Mouse (Mus musculus): Measurements from ENCODE around the gene St13. TPM values are rescaled to one million over a fixed set of nuclear protein-coding genes. Genes with fewer than 3 reads are reported as not detected.

Gene St13
- polyA plus RNA-seq, 1 experiment from 2014 or later, result 189 TPM

DNA sequence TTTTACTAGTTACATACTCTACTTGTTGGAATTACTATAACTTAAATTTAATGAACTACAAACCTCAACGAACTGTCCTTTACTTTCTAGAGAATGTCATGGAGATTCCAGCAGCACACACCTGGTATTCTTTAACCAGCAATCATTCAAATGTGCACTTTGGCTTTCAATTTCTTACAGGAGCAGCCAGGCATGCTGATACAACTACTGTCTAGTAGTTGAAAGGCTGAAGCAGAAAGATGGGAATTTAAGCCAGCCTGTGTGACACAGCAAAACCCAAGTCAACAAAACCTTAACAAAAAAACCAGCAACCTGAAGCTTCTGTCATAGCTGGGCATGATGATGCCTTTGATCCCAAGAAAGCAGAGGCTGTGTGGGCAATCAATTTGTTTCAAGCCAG, 37.4 kb downstream of the St13 start:
- no peak overlapping the region for H3K27ac ChIP-seq
- H3K9me3 ChIP-seq, result no peaks in the 10 kb centered on the region
- no peak for ATAC-seq (ENCODE audit: low FRiP score, low read depth)
- H3K4me2 ChIP-seq (replicated peaks), result no peak overlapping the region
- peaks cover 45% of the 10 kb centered on the region for H3K36me3 ChIP-seq
- no peak overlapping the region for H3K4me3 ChIP-seq
- WGBS, result 61% methylated on average over 1 of the region's 1 CpGs
- H3K9ac ChIP-seq, result no peak overlapping the region
- no peaks in the 10 kb centered on the region for H3K27me3 ChIP-seq
- H3K4me1 ChIP-seq, result peaks cover 26% of the 10 kb centered on the region

DNA sequence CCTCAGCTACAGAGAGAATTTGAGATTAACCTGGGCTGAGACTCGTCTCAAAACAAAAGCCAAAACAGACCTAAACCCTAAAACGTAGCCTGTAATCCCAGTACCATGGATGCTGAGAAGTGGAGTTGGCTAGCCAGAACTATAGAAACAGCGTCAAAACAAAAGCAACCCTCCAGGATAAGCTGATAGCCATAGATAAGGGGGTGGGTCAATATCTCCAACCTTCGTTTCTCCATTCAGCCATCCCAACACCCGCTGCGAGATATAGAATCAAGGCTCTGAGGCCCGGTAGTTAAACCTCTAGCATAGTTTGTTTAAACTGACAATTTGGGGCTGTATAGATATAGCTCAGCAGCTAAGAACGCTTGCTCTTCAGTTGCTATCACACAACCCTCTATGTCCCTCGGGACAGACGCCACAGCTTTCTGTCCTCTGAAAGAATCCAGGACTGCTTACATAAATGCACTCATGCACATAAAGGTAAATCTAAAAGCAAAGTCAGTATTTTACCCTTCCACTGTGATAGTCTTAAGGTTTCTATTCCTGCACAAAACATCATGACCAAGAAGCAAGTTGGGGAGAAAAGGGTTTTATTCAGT, 38.4 kb downstream of the St13 start:
- Histone ChIP-seq H3K4me2 (replicated peaks) (peak overlapping the region; percentile 79), H3K9ac (peak overlapping the region; percentile 40; the same call in 1 of the 2 replicates), H3K27ac (peak overlapping the region; percentile 77), H3K27me3 (no peaks in the 10 kb centered on the region), H3K4me3 (peak overlapping the region; percentile 78; the same call in 1 of the 2 replicates), H3K36me3 (peaks cover 35% of the 10 kb centered on the region), H3K4me1 (peaks cover 32% of the 10 kb centered on the region), H3K9me3 (no peaks in the 10 kb centered on the region)
- ATAC-seq (ENCODE audit: low FRiP score, low read depth), result no peak
- 29% methylated on average over 10 of the region's 10 CpGs for WGBS

DNA sequence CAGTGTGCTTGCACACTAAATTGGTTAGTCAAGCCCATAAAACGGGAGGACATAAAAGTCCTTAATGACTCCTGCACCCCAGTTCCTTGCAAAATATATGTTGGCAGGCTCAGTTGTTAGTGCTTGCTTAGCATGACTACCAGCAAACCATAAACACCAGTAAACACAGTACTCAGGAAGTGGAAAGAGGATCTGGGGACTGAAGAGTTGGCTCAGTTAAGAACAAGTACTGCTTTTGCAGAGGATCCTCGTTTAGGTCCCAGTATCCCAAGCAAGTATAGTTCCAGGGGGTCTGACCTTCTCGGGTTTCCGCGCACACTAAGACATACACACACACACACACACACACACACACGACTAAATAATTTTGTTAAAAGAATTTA, 38.9 kb downstream of the St13 start:
- Histone ChIP-seq H3K27ac (peak overlapping the region; percentile 77; the same call in 1 of the 2 replicates), H3K36me3 (peaks cover 30% of the 10 kb centered on the region), H3K27me3 (no peaks in the 10 kb centered on the region), H3K9me3 (no peaks in the 10 kb centered on the region), H3K4me1 (peaks cover 32% of the 10 kb centered on the region), H3K9ac (peak overlapping the region; percentile 40; the same call in 1 of the 2 replicates), H3K4me2 (replicated peaks) (peak overlapping the region; percentile 79), H3K4me3 (peak overlapping the region; percentile 78)
- WGBS, result 31% methylated on average over 6 of the region's 6 CpGs
- ATAC-seq (ENCODE audit: low FRiP score, low read depth), result peak; percentile 74

DNA sequence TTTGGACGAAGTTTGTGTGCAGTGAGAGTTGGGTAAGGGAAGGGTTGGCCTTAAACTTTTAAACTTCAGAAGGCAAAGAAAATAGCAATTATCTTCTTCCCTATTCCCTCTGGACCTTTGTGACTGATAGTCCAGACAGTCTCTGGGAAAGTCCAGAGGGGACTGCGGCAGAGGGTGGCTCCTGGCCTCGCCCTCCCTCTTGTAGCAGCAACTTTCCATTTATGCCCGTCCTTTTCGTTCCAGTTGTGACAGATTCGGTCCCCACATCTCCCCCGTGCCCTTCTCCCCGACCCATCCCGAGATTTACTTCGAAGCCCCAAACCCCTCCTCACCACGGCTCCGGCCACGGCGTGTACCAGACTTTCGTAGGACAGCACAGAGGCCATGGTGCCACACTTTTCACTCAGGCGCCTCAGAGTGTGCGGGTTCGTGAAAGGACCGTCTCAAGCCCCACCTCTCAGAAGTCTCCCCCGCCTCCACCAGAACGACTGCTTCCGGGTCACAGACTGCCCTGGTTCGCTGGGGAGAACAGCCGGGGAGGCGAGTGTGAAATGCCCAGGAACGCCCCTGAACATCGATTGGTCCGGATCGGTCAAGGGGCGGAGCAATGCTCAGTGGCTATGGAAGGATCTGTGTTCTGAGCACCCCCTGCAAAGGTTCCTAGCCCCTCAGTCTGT, 39.4 kb downstream of the St13 start, which contains the start of gene Slc25a17:
TSS of gene Slc25a17 (minus strand) at position 468 of the 677 bp plus-strand sequence.
- under 1% methylated on average over 30 of the region's 30 CpGs for WGBS
- peak within 1 kb of the TSS; percentile 78 for H3K4me3 ChIP-seq
- peaks cover 25% of the 10 kb centered on the region for H3K36me3 ChIP-seq
- H3K27me3 ChIP-seq, result no peaks in the 10 kb centered on the region
- H3K4me2 ChIP-seq (replicated peaks), result peak within 1 kb of the TSS; percentile 79
- no peaks in the 10 kb centered on the region for H3K9me3 ChIP-seq
- peak within 1 kb of the TSS; percentile 82 for H3K9ac ChIP-seq
- H3K27ac ChIP-seq, result peak within 1 kb of the TSS; percentile 77
- peak; percentile 99 for ATAC-seq (ENCODE audit: low FRiP score, low read depth)
- H3K4me1 ChIP-seq, result peaks cover 32% of the 10 kb centered on the region

DNA sequence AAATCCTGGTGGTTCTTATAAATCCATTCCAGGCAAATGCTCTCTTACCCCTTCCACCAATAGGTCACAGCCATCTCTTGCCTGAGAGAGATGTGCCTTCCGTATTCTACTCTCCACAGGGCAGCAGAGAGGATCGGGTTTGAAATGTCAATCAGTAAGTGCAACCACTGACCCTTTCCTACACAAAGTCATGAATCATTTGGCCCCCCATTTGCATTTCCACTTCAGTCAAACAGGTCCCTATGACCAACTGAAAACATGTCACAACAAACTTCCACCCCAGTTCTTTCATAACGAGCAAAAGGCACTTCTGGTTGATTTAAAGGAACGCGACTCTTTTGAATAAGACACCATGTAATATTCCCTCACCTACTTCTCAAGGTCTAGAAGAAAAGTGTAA, 40.5 kb downstream of the St13 start:
- peaks cover 15% of the 10 kb centered on the region for H3K36me3 ChIP-seq
- peak overlapping the region; percentile 2 for H3K4me3 ChIP-seq
- H3K4me2 ChIP-seq (replicated peaks), result peak overlapping the region; percentile 79
- H3K27ac ChIP-seq, result no peak overlapping the region
- H3K27me3 ChIP-seq, result no peaks in the 10 kb centered on the region
- H3K4me1 ChIP-seq, result peaks cover 32% of the 10 kb centered on the region
- no peak for ATAC-seq (ENCODE audit: low FRiP score, low read depth)
- WGBS, result 89% methylated on average over 5 of the region's 5 CpGs
- no peaks in the 10 kb centered on the region for H3K9me3 ChIP-seq
- H3K9ac ChIP-seq, result no peak overlapping the region

DNA sequence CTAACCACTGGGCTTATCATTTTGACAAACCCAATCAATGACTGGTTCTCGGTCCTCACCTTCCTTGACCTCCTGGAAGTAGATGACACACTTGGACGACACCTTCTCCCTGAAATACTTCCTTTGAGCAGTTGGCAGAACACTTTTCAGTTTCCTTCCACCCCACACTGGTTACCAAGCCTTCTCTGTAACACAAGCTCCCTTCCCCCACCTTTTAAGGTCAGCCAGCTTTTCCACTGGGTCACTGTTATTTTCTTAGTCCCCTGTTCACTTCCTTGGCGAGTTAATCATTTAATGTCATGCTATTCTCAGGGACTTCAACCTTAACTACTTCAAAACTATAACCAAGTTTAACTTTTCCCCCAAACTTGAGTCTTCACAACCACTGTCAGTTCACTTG, 40.9 kb downstream of the St13 start:
- whole genome bisulfite sequencing, result 84% methylated on average over 3 of the region's 3 CpGs
- peaks cover 32% of the 10 kb centered on the region for H3K4me1 ChIP-seq
- no peak overlapping the region for H3K4me3 ChIP-seq
- peaks cover 14% of the 10 kb centered on the region for H3K36me3 ChIP-seq
- H3K27me3 ChIP-seq, result no peaks in the 10 kb centered on the region
- no peak overlapping the region for H3K27ac ChIP-seq
- H3K9ac ChIP-seq, result no peak overlapping the region
- no peak for ATAC-seq (ENCODE audit: low FRiP score, low read depth)
- no peaks in the 10 kb centered on the region for H3K9me3 ChIP-seq
- H3K4me2 ChIP-seq (replicated peaks), result 0 out of 2 replicates have a peak overlapping the region, but pooled peaks have one; percentile 79

DNA sequence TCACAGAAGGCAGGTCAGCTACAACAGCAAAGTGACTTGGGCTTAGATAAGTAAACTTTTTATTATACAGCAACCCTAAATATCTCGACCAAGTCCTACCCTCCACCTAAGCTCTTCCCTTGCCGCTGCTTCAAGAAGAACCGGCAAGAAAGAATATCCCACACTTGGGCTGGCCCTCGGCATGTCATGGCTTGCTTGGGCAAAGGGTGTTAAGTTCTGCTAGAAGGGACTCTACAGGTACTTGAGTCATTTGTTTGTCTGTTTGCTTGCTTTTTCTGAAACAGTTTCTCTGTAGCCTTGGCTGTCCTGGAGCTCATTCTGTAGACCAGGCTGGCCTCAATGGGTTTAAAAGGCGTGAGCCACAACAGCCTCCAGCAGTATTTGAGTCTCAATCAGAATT, 42.9 kb downstream of the St13 start:
- Histone ChIP-seq H3K4me2 (replicated peaks) (0 out of 2 replicates have a peak overlapping the region, but pooled peaks have one; percentile 4), H3K9me3 (no peaks in the 10 kb centered on the region), H3K27ac (no peak overlapping the region), H3K9ac (peak overlapping the region; percentile 31; the same call in 1 of the 2 replicates), H3K4me1 (peaks cover 32% of the 10 kb centered on the region), H3K27me3 (no peaks in the 10 kb centered on the region), H3K36me3 (peaks cover 3% of the 10 kb centered on the region; the same call in 1 of the 2 replicates), H3K4me3 (no peak overlapping the region)
- WGBS, result 23% methylated on average over 5 of the region's 5 CpGs
- no peak for ATAC-seq (ENCODE audit: low FRiP score, low read depth)

DNA sequence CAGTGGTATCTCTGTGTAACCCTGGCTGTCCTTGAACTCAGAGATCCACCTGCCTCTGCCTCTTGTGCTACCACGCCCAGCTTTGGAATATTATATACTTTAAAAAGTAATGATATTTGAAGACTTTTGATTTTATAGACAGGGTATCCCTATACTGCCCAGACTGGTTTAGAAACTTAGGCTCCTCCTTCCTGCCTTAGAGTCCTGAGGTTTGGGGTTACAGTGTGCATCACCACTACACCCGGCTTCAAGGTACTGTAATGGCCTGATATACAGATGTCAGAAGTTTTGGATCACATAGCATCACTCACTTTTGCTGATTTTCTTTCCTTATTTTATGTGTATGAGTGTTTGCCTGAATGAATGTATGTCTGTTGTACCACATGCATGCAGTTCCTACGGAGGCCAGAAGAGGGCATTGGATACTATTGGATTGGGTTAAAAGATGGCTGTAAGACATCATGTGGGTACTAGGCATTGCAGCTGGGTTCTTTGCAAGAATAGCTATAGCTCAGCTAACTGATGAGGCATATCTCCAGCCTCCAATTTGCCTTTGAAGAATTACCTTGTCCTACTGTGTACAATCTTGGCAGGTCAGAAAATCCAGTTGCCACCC, 44.6 kb downstream of the St13 start:
- ATAC-seq (ENCODE audit: low FRiP score, low read depth), result no peak
- WGBS, result 62% methylated on average over 3 of the region's 3 CpGs

DNA sequence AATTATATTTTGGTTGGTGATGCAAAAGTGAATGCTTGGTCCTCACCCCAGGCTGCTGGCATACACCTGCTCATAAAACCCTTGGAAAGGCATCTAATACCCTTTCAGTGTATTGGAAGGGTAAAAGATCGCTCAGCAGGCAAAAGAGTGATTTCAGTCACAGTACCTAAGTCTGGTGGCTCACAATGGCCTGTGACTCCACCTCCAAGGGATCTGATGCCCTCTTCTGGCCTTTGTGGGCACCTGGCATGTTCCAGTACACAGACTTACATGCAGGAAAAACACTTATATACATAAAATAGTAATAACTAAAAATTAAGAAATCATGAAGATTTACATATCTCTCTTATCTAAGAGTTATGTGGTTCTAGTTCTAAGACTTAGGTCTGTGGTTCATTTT, 47.2 kb downstream of the St13 start:
- Histone ChIP-seq H3K36me3 (peaks cover 3% of the 10 kb centered on the region; the same call in 1 of the 2 replicates), H3K9me3 (no peaks in the 10 kb centered on the region), H3K27ac (no peak overlapping the region), H3K27me3 (no peaks in the 10 kb centered on the region), H3K9ac (no peak overlapping the region), H3K4me3 (no peak overlapping the region), H3K4me2 (replicated peaks) (no peak overlapping the region), H3K4me1 (peaks cover 13% of the 10 kb centered on the region)
- ATAC-seq (ENCODE audit: low FRiP score, low read depth), result no peak
- WGBS, result 66% methylated on average over 1 of the region's 1 CpGs

More for the DNA sequence above, 44.6 kb downstream of the St13 start:
- no peak overlapping the region for H3K9ac ChIP-seq
- H3K27ac ChIP-seq, result no peak overlapping the region
- H3K4me2 ChIP-seq (replicated peaks), result no peak overlapping the region
- H3K36me3 ChIP-seq, result peaks cover 3% of the 10 kb centered on the region; the same call in 1 of the 2 replicates
- H3K27me3 ChIP-seq, result no peaks in the 10 kb centered on the region
- H3K4me3 ChIP-seq, result no peak overlapping the region
- peaks cover 26% of the 10 kb centered on the region for H3K4me1 ChIP-seq
- no peaks in the 10 kb centered on the region for H3K9me3 ChIP-seq

DNA sequence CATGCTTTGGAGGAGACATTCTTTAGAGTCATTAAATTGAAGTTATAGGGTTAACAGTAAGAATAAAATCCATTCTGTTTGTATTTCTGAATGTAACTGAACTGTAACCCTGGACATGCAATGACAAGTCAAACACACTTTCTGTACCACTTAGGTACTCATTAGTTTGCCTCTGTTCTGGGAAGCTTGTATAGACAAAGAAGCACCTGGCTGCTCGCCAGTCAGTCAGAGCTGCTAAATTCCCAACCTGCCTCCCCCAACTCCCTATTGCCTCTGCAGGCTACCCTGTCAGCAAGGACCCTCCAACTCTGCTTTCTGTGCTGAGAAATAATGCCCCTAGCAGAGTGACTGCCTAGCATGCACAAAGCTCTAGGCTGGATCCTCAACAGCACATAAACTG, 49.5 kb downstream of the St13 start:
- 0 out of 2 replicates have a peak overlapping the region, but pooled peaks have one; percentile 31 for H3K9ac ChIP-seq
- no peaks in the 10 kb centered on the region for H3K27me3 ChIP-seq
- no peak overlapping the region for H3K4me2 ChIP-seq (replicated peaks)
- no peak for ATAC-seq (ENCODE audit: low FRiP score, low read depth)
- WGBS, result 59% methylated on average over 1 of the region's 1 CpGs
- H3K4me3 ChIP-seq, result no peak overlapping the region
- H3K36me3 ChIP-seq, result peaks cover 8% of the 10 kb centered on the region
- no peaks in the 10 kb centered on the region for H3K9me3 ChIP-seq
- H3K4me1 ChIP-seq, result peaks cover 6% of the 10 kb centered on the region; the same call in 1 of the 2 replicates
- H3K27ac ChIP-seq, result 0 out of 2 replicates have a peak overlapping the region, but pooled peaks have one; percentile 15

DNA sequence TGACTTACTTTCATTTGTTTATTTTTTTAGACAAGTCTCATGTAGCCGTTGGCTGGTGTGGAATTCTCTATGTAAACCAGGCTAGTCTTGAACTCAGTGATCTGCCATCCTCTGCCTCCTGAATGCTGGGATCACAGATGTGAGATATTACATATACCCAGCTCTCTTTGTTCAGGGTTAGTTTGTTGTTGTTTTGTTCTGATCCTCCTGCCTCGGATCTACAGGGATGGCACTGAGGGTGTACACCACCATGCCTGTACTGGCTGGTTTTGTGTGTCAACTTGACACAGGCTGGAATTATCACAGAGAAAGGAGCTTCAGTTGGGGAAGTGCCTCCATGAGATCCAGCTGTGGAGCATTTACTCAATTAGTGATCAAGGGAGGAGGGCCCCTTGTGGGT, 51.5 kb downstream of the St13 start:
- 66% methylated on average over 2 of the region's 2 CpGs for WGBS
- Histone ChIP-seq H3K4me2 (replicated peaks) (no peak overlapping the region), H3K4me3 (no peak overlapping the region), H3K4me1 (peaks cover 6% of the 10 kb centered on the region; the same call in 1 of the 2 replicates), H3K9ac (no peak overlapping the region), H3K36me3 (peaks cover 18% of the 10 kb centered on the region), H3K9me3 (no peaks in the 10 kb centered on the region), H3K27ac (no peak overlapping the region), H3K27me3 (no peaks in the 10 kb centered on the region)
- ATAC-seq (ENCODE audit: low FRiP score, low read depth), result no peak

DNA sequence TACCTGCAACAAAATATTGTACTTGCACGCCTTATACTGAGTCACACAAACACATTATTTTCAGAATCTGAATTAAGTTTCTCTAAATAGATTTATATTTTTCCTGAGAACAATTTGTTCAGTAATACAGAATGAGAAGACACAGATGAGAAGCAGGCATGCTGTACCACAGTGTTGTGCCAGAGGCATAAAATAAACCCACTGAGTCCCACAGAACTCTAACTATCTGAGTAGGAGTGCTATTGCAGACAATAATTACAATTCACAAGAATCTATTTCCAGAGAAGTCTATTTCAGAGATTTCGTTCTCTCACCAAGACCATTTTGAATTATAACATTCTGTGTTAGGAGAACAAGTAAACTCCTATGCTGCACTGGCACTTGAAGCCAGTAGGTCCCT, 52.4 kb downstream of the St13 start:
- Histone ChIP-seq H3K36me3 (peaks cover 27% of the 10 kb centered on the region), H3K9me3 (no peaks in the 10 kb centered on the region), H3K4me1 (peaks cover 6% of the 10 kb centered on the region; the same call in 1 of the 2 replicates), H3K27me3 (no peaks in the 10 kb centered on the region), H3K4me2 (replicated peaks) (no peak overlapping the region), H3K4me3 (no peak overlapping the region), H3K27ac (no peak overlapping the region), H3K9ac (no peak overlapping the region; the same call in 1 of the 2 replicates)
- WGBS, result 90% methylated on average over 2 of the region's 2 CpGs
- ATAC-seq (ENCODE audit: low FRiP score, low read depth), result no peak
